Mouse (Mus musculus) forebrain, embryonic 11.5 days (tissue): ENCODE measurements around the gene Vinac1. TPM values are rescaled to one million over a fixed set of nuclear protein-coding genes. Genes with fewer than 3 reads are reported as not detected.
"Not testable (repeated sequence)": the region's sequence is repeated elsewhere in the genome, so short reads cannot be mapped to it uniquely, and the experiment has no call there.

Source experiments
- ATAC-seq: fragments of 200-750 bp; cut with Nextera tagmentation; replicated peaks from 2 replicates; pipeline ENCODE4 v1.8.0; 2017; ENCODE audit warnings: moderate TSS enrichment; ENCODE audit not compliant: low FRiP score
- DNase-seq: peaks from one replicate; pipeline ENCODE4 v3.0.0-alpha.2; 2017; ENCODE audit warnings: low spot score
- H3K27ac ChIP-seq: fragments of 300-500 bp; sonication (generic); 2 replicates; pipeline ENCODE4 v1.5.1; 2014; ENCODE audit warnings: low read depth, low read length
- H3K27me3 ChIP-seq: fragments of 300-500 bp; sonication (generic); 2 replicates; pipeline ENCODE4 v1.6.1; 2014; ENCODE audit warnings: mild to moderate bottlenecking, low read length, mixed read lengths; ENCODE audit not compliant: control insufficient read depth, insufficient read depth
- H3K36me3 ChIP-seq: fragments of 300-500 bp; sonication (generic); 2 replicates; pipeline ENCODE4 v1.6.1; 2014; ENCODE audit warnings: mild to moderate bottlenecking, low read length, moderate library complexity, mixed read lengths; ENCODE audit not compliant: control insufficient read depth, insufficient read depth
- H3K4me1 ChIP-seq: fragments of 300-500 bp; sonication (generic); replicated peaks from 2 replicates; pipeline ENCODE4 v1.6.1; 2014; ENCODE audit warnings: low read length, mixed read lengths; ENCODE audit not compliant: control insufficient read depth, insufficient read depth
- H3K4me2 ChIP-seq: fragments of 300-500 bp; sonication (generic); 2 replicates; pipeline ENCODE4 v1.6.1; 2014; ENCODE audit warnings: low read depth, mild to moderate bottlenecking, low read length, moderate library complexity, mixed read lengths; ENCODE audit not compliant: severe bottlenecking
- H3K4me3 ChIP-seq: fragments of 300-500 bp; sonication (generic); 2 replicates; pipeline ENCODE4 v1.5.1; 2014; ENCODE audit warnings: low read depth, low read length
- H3K9ac ChIP-seq: fragments of 300-500 bp; sonication (generic); 2 replicates; pipeline ENCODE4 v1.6.1; 2014; ENCODE audit warnings: low read length
- H3K9me3 ChIP-seq: fragments of 300-500 bp; sonication (generic); 2 replicates; pipeline ENCODE4 v1.6.1; 2016; ENCODE audit warnings: low read length, mixed read lengths; ENCODE audit not compliant: control insufficient read depth
- WGBS: fragments of 180-500 bp; shearing (Covaris S2); extraction: QIAGEN DNeasy Blood & Tissue Kit; methylation state at CpG from one replicate; pipeline ENCODE4 v1.1.7; 2014; 5-methylcytosine and 5-hydroxymethylcytosine counted together
- polyA plus RNA-seq: library from polyadenylated mRNA; unstranded; fragments of >200 nt; fragmentation: Nextera tagmentation; extraction: Ambion mirVana; gene quantifications from 2 replicates; pipeline ENCODE4 v1.2.1, GENCODE M21; 2014

Vinac1 gene
- polyA plus RNA-seq, 1 experiment from 2014 or later, result 0.08 TPM

DNA sequence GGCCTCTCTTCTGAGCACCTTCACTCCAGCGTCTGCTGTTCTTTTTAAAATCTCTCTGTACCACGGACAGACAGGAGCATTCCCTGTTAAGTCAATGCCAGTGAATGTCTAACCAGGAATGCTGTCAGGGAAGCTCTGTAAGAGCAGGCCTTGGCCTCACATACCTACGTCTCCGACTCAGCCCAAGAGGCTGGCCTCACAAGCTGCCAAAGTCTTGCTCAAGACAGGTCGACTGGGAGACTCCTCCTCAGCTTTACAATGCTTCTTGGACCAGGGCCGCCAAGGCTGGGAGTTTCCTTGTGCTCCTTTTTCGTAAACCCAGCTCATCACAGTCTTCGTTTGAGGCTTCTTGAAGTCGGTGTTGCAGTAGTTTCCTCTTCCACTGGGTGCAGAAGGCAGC, 23.2 kb downstream of the Vinac1 start:
- ATAC-seq, result no peak
- Histone ChIP-seq H3K4me3 (no peak overlapping the region), H3K27ac (no peak overlapping the region), H3K4me2 (no peak overlapping the region), H3K27me3 (no peaks in the 10 kb centered on the region), H3K9me3 (no peaks in the 10 kb centered on the region), H3K36me3 (no peaks in the 10 kb centered on the region), H3K4me1 (no peaks in the 10 kb centered on the region), H3K9ac (no peak overlapping the region)
- DNase-seq, result no peak
- 75% methylated on average over 9 of the region's 9 CpGs for WGBS

DNA sequence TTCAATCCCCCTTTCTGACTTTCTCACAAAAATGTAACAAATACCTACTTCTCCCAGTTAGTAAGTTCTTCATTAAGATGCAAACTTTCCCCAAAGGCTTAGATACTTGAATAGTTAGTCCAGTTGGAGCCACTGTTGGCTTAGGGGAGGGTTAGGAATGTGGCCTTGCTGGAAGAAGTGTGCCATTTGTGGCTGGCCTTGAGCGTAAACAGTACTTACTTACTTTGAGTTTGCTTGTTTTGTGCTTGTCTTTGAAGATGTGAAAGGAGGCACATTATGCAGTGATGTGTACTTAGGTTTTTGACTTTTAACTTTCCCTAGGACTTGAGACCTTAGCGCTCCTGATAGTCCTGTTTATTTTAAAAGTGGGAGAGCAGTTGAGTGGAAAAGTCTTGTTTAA, 27.9 kb downstream of the Vinac1 start:
- Histone ChIP-seq H3K36me3 (no peaks in the 10 kb centered on the region), H3K27me3 (no peaks in the 10 kb centered on the region), H3K27ac (no peak overlapping the region), H3K9ac (no peak overlapping the region), H3K4me3 (no peak overlapping the region), H3K9me3 (no peaks in the 10 kb centered on the region), H3K4me1 (no peaks in the 10 kb centered on the region), H3K4me2 (no peak overlapping the region)
- ATAC-seq (no peak), DNase-seq (no peak)
- WGBS, result 86% methylated on average over 2 of the region's 2 CpGs

DNA sequence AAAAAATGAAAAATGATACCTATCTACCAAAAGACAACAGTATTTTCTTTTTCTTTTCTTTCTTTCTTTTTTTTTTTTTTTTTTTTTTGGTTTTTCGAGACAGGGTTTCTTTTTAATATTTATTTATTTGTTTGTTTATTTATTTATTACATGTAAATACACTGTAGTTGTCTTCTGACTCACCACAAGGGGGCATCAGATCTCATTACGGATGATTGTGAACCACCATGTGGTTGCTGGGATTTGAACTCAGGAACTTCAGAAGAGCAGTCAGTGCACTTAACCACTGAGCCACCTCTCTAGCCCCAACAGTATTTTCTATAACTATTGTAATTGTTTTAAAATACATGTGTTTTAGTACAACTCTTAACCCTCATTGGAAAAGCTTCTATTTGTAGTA, 39.1 kb downstream of the Vinac1 start:
- H3K4me1 ChIP-seq, H3K36me3 ChIP-seq, H3K9me3 ChIP-seq, H3K27me3 ChIP-seq, H3K9ac ChIP-seq, H3K27ac ChIP-seq, DNase-seq, H3K4me3 ChIP-seq, ATAC-seq, H3K4me2 ChIP-seq: not testable (repeated sequence)
- WGBS, result 78% methylated on average over 2 of the region's 2 CpGs

DNA sequence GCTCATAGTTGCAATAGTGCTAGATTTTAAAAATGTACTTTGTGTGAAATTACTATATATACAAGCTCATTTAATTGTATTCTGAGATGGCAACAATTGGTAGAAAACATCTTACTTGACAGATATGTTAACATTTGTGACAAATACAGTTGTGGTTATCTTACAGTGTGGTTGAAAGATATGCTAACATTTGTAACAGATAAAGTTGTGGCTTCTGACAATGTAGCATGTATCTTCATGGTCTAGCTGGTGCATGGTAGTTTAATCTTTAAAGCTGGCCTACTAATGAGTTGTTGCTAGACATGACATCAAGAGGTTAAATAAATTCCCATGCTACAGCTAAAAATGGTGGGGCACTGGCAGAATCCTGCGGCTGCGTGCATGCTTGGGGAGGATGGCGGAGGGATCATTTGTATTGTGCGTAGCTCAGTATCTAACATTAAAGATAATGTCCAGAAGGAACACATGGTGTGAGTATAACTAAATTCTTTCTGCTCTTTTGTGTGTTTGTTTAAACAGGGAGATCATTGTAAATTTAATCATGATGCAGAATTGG, 41.7 kb downstream of the Vinac1 start:
- Histone ChIP-seq H3K9ac (no peak overlapping the region), H3K36me3 (no peaks in the 10 kb centered on the region), H3K9me3 (no peaks in the 10 kb centered on the region), H3K4me2 (no peak overlapping the region), H3K27ac (no peak overlapping the region), H3K4me1 (no peaks in the 10 kb centered on the region), H3K4me3 (no peak overlapping the region), H3K27me3 (no peaks in the 10 kb centered on the region)
- 83% methylated on average over 4 of the region's 4 CpGs for WGBS
- DNase-seq (no peak), ATAC-seq (no peak)

DNA sequence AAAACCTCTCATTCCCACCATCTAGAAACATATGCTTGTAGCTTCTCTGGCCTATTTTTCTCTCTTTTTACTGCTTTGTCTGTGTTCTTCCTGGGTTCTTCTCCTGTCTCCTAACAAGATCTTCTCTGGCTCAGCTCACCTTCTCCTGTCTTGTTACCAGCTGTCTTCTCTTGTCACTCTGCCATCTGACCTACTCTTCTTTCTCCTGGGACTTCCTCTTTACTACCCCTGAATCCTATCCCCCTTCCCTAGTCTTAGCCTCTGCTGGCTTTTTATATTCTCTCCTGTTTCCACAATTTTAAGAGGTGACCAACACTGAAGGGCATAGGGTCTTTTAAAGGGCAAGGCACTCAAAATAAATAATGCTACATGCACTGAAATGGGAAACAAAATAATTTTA, 43.1 kb downstream of the Vinac1 start:
- H3K27me3 ChIP-seq, result no peaks in the 10 kb centered on the region
- ATAC-seq (no peak), DNase-seq (no peak)
- no peak overlapping the region for H3K4me3 ChIP-seq
- H3K9ac ChIP-seq, result no peak overlapping the region
- H3K9me3 ChIP-seq, result no peaks in the 10 kb centered on the region
- no peak overlapping the region for H3K4me2 ChIP-seq
- no peaks in the 10 kb centered on the region for H3K36me3 ChIP-seq
- H3K27ac ChIP-seq, result no peak overlapping the region
- no peaks in the 10 kb centered on the region for H3K4me1 ChIP-seq

DNA sequence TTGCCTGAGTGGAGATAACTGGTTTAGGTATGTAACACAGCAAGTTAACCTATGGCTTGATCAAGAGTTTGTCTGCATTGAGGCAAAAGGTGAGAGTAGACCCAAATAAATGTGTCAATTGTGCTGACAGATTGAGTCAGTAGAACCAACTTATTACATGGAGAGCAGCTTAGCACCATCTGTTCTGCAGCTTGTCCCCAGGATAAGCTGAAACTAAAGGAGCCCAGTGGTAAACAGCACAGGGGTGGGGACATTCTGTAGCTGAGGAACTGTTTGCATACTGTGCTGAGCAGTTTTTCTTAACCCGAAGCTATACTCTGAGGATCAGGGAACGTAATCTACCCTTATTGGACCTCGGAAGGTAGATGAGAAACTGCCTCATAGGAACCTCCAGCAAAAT, 63.2 kb downstream of the Vinac1 start:
- Histone ChIP-seq H3K27ac (no peak overlapping the region), H3K4me2 (no peak overlapping the region), H3K27me3 (no peaks in the 10 kb centered on the region), H3K4me3 (no peak overlapping the region), H3K4me1 (no peaks in the 10 kb centered on the region), H3K9me3 (no peaks in the 10 kb centered on the region), H3K36me3 (no peaks in the 10 kb centered on the region), H3K9ac (no peak overlapping the region)
- DNase-seq (no peak), ATAC-seq (no peak)
- 91% methylated on average over 3 of the region's 3 CpGs for WGBS

DNA sequence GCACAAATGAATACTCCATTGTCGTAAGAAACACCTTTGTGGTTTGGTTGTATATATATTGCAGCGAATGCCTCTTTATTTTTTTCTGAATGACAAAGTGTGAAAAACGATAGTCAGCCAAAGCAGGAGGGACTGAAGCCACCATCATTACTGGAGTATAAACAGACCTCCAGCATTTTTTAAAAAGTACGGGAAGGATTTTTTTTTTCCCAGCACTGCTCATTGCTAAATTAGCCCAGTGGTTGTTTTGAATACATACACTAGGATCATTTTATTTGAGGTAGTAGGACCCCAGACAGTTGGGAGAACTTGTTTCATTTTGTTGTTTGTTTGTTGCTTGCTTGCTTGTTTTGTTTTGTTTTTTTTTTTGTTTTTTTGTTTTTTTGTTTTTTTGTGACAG, 72.4 kb downstream of the Vinac1 start:
- Histone ChIP-seq H3K36me3 (no peaks in the 10 kb centered on the region), H3K9ac (no peak overlapping the region), H3K27ac (no peak overlapping the region), H3K4me3 (no peak overlapping the region), H3K9me3 (no peaks in the 10 kb centered on the region), H3K27me3 (no peaks in the 10 kb centered on the region), H3K4me2 (no peak overlapping the region), H3K4me1 (no peaks in the 10 kb centered on the region)
- DNase-seq (no peak), ATAC-seq (no peak)
- 80% methylated on average over 4 of the region's 4 CpGs for WGBS

Other genes starting within 250 kb of the Vinac1 start
- gene Tmem87b, start 230.1 kb downstream of the Vinac1 start, polyA plus RNA-seq, result 21.9 and 24.2 TPM in 2 replicates
- gene Fbln7, start 185.2 kb downstream of the Vinac1 start, polyA plus RNA-seq, result 2.2 and 2.9 TPM in 2 replicates
- gene Zc3h8, start 104.1 kb downstream of the Vinac1 start, polyA plus RNA-seq, result 10.4 and 10.8 TPM in 2 replicates
- gene Zc3h6, start 80.8 kb downstream of the Vinac1 start, polyA plus RNA-seq, result 2.8 and 2.9 TPM in 2 replicates
- 22.8 and 25.3 TPM in 2 replicates for gene Gm10762, start 80.4 kb downstream of the Vinac1 start, polyA plus RNA-seq
- gene Ttl, start 17.8 kb upstream of the Vinac1 start, polyA plus RNA-seq, result 16.7 and 16.8 TPM in 2 replicates
- 30.9 and 33.9 TPM in 2 replicates for gene Polr1b, start 52.8 kb upstream of the Vinac1 start, polyA plus RNA-seq
- 24.5 TPM in 2 replicates for gene Chchd5, start 81.5 kb upstream of the Vinac1 start, polyA plus RNA-seq
- gene Slc20a1, start 150.6 kb upstream of the Vinac1 start, polyA plus RNA-seq, result 70.7 and 72.8 TPM in 2 replicates
- 95.3 and 97.5 TPM in 2 replicates for gene Ckap2l, start 249.0 kb upstream of the Vinac1 start, polyA plus RNA-seq